Mouse (Mus musculus) embryonic facial prominence, embryonic 14.5 days (tissue): ENCODE results near the gene Aldh2. TPM values are rescaled to one million over a fixed set of nuclear protein-coding genes. Genes with fewer than 3 reads are reported as not detected.

Experiments
- polyA plus RNA-seq: library from polyadenylated mRNA; unstranded; fragments of >200 nt; fragmentation: Nextera tagmentation; extraction: Ambion mirVana; gene quantifications from 2 replicates; pipeline ENCODE4 v1.2.1, GENCODE M21; 2014

Aldh2 gene
- polyA plus RNA-seq, 1 experiment from 2014 or later: 87.8 TPM

Other genes starting within 250 kb of the Aldh2 start
- gene Trafd1, start 208.2 kb downstream of the Aldh2 start, polyA plus RNA-seq: 71.8 and 75.8 TPM in 2 replicates
- gene Naa25, start 195.9 kb downstream of the Aldh2 start, polyA plus RNA-seq: 38.0 and 40.3 TPM in 2 replicates
- gene Tmem116, start 141.9 kb downstream of the Aldh2 start, polyA plus RNA-seq: 2.6 and 3.6 TPM in 2 replicates
- 157 and 159 TPM in 2 replicates for gene Erp29, start 141.3 kb downstream of the Aldh2 start, polyA plus RNA-seq
- gene Adam1b, start 90.4 kb downstream of the Aldh2 start, polyA plus RNA-seq: 0.17 TPM in 1 of 2 replicates, not detected in the other
- 2.1 and 2.3 TPM in 2 replicates for gene Adam1a, start 48.3 kb downstream of the Aldh2 start, polyA plus RNA-seq
- gene Gm42878, start 48.3 kb downstream of the Aldh2 start, polyA plus RNA-seq: not detected in 2 replicates
- gene Mapkapk5, start 47.9 kb downstream of the Aldh2 start, polyA plus RNA-seq: 46.5 and 47.8 TPM in 2 replicates
- gene Acad12, start 25.1 kb upstream of the Aldh2 start, polyA plus RNA-seq: 2.0 and 2.7 TPM in 2 replicates
- gene Acad10, start 66.7 kb upstream of the Aldh2 start, polyA plus RNA-seq: 1.6 and 2.1 TPM in 2 replicates
- gene Brap, start 66.7 kb upstream of the Aldh2 start, polyA plus RNA-seq: 39.9 and 45.8 TPM in 2 replicates
- gene Atxn2, start 117.5 kb upstream of the Aldh2 start, polyA plus RNA-seq: 65.4 and 68.6 TPM in 2 replicates
- gene Sh2b3, start 243.8 kb upstream of the Aldh2 start, polyA plus RNA-seq: 17.8 and 18.3 TPM in 2 replicates